Mouse (Mus musculus) heart, postnatal 10 days (tissue): ENCODE results near the gene Lypd4. TPM values are rescaled to one million over a fixed set of nuclear protein-coding genes. Genes with fewer than 3 reads are reported as not detected.
"Not testable (repeated sequence)": the region's sequence is repeated elsewhere in the genome, so short reads cannot be mapped to it uniquely, and the experiment has no call there.

ENCODE experiments used
- DNase-seq, 2 experiments: peaks; one replicate each; pipeline ENCODE4 v3.0.0; 2021
- intact Hi-C: fragments of 180-260 bp; cut with DNase I; formaldehyde crosslinking; loops from one replicate; pipeline ENCODE4 v1.15.1; 2025
- total RNA-seq, 2 experiments: library from RNA; stranded (reverse); gene quantifications; 2 replicates each; pipeline ENCODE4 v1.2.3; 2021

Lypd4 gene
- total RNA-seq = not detected

GRCm38 (mm10) chr7:24869532-24870165 lies at the start of gene Lypd4, which contains the start of gene Dmrtc2:
Gene Lypd4, minus strand, starts transcription at chr7:24869941.
Gene Dmrtc2, plus strand, starts transcription at chr7:24870057.
- intact Hi-C loops = loop anchor here (5.0 kb wide), 1 partner anchor 52 kb away; no protein-coding TSS in a partner anchor
- DNase-seq = no peak

GRCm38 (mm10) chr7:24918763-24919323 lies 49.1 kb upstream of the Lypd4 start:
- intact Hi-C loops = no loop called here
- DNase-seq = no peak

GRCm38 (mm10) chr7:24912480-24912879 lies 42.7 kb upstream of the Lypd4 start:
- DNase-seq = no peak
- intact Hi-C loops = no loop called here

- no peak for DNase-seq
- intact Hi-C loops = no loop called here
These were observed 37.5 kb upstream of the Lypd4 start for GRCm38 (mm10) chr7:24907211-24907748.

GRCm38 (mm10) chr7:24906551-24906950 lies 36.8 kb upstream of the Lypd4 start:
- intact Hi-C loops = no loop called here
- peak in 1 of 2 experiments; percentile 16 for DNase-seq

GRCm38 (mm10) chr7:24904936-24905335 lies 35.2 kb upstream of the Lypd4 start:
- DNase-seq = peak; percentile 63 to 80
- intact Hi-C loops = loop anchor here (1.0 to 5.0 kb wide), 3 partner anchors 15 to 172 kb away; partner anchors contain the start of gene Rabac1

- intact Hi-C loops = loop anchor here (1.0 to 5.0 kb wide), 3 partner anchors 14 to 173 kb away; partner anchors contain the start of gene Rabac1
- DNase-seq = peak; percentile 98
These were observed 34.3 kb upstream of the Lypd4 start for GRCm38 (mm10) chr7:24904070-24904483.

- intact Hi-C loops = loop anchor here (5.0 kb wide), 2 partner anchors 69 to 174 kb away; partner anchors contain the start of gene Rabac1
- peak; percentile 19 to 23 for DNase-seq
These were observed 33.7 kb upstream of the Lypd4 start for GRCm38 (mm10) chr7:24903444-24903825.

- peak; percentile 74 for DNase-seq
- intact Hi-C loops = loop anchor here (5.0 kb wide), 2 partner anchors 69 to 174 kb away; partner anchors contain the start of gene Rabac1
These were observed 33.1 kb upstream of the Lypd4 start, which contains the start of gene Arhgef1 for GRCm38 (mm10) chr7:24902630-24903443. Gene Arhgef1, plus strand, starts transcription at chr7:24902912.

- DNase-seq = peak in 1 of 2 experiments; percentile 17
- intact Hi-C loops = loop anchor here (5.0 kb wide), 2 partner anchors 70 to 175 kb away; partner anchors contain the start of gene Rabac1
These were observed 32.5 kb upstream of the Lypd4 start for GRCm38 (mm10) chr7:24902264-24902629.

GRCm38 (mm10) chr7:24901842-24902241 lies 32.1 kb upstream of the Lypd4 start:
- intact Hi-C loops = loop anchor here (5.0 kb wide), 2 partner anchors 70 to 175 kb away; partner anchors contain the start of gene Rabac1
- peak; percentile 21 to 25 for DNase-seq

GRCm38 (mm10) chr7:24901114-24901513 lies 31.4 kb upstream of the Lypd4 start:
- intact Hi-C loops = loop anchor here (5.0 kb wide), 2 partner anchors 71 to 176 kb away; partner anchors contain the start of gene Rabac1
- peak in 1 of 2 experiments; percentile 5 for DNase-seq

GRCm38 (mm10) chr7:24897959-24898358 lies 28.2 kb upstream of the Lypd4 start:
- no peak for DNase-seq
- intact Hi-C loops = no loop called here

- DNase-seq = no peak
- intact Hi-C loops = no loop called here
These were observed 27.5 kb upstream of the Lypd4 start, which contains the start of gene Cd79a for GRCm38 (mm10) chr7:24897224-24897623. Gene Cd79a, plus strand, starts transcription at chr7:24897381.

- intact Hi-C loops = no loop called here
- DNase-seq = no peak
These were observed 26.5 kb upstream of the Lypd4 start for GRCm38 (mm10) chr7:24896269-24896668.

GRCm38 (mm10) chr7:24895749-24896148 lies 26.0 kb upstream of the Lypd4 start:
- DNase-seq, intact Hi-C loops: not testable (repeated sequence)

GRCm38 (mm10) chr7:24892125-24892583 lies 22.4 kb upstream of the Lypd4 start:
- intact Hi-C loops = no loop called here
- DNase-seq = no peak

GRCm38 (mm10) chr7:24891241-24892124 lies 21.7 kb upstream of the Lypd4 start:
- DNase-seq = no peak
- intact Hi-C loops = loop anchor here (2.0 kb wide), 1 partner anchor 73 kb away; no protein-coding TSS in a partner anchor
